Mouse (Mus musculus) forebrain, embryonic 12.5 days (tissue): Measurements from ENCODE around the gene Kdm6a. TPM values are rescaled to one million over a fixed set of nuclear protein-coding genes. Genes with fewer than 3 reads are reported as not detected.

ENCODE experiments used
- ATAC-seq: fragments of 200-750 bp; cut with Nextera tagmentation; 2 replicates; pipeline ENCODE4 v1.8.0; 2017; ENCODE audit warnings: moderate TSS enrichment; ENCODE audit not compliant: low FRiP score
- H3K27ac ChIP-seq: fragments of 300-500 bp; sonication (generic); 2 replicates; pipeline ENCODE4 v1.5.1; 2016; ENCODE audit warnings: mild to moderate bottlenecking
- H3K27me3 ChIP-seq: fragments of 300-500 bp; sonication (generic); 2 replicates; pipeline ENCODE4 v1.6.1; 2016; ENCODE audit warnings: mild to moderate bottlenecking
- H3K36me3 ChIP-seq: fragments of 300-500 bp; sonication (generic); replicated peaks from 2 replicates; pipeline ENCODE4 v1.6.1; 2016; ENCODE audit warnings: mild to moderate bottlenecking
- H3K4me1 ChIP-seq: fragments of 300-500 bp; sonication (generic); 2 replicates; pipeline ENCODE4 v1.6.1; 2016
- H3K4me2 ChIP-seq: fragments of 300-500 bp; sonication (generic); 2 replicates; pipeline ENCODE4 v1.6.1; 2016; ENCODE audit warnings: mild to moderate bottlenecking, moderate library complexity
- H3K4me3 ChIP-seq: fragments of 300-500 bp; sonication (generic); replicated peaks from 2 replicates; pipeline ENCODE4 v1.5.1; 2016; ENCODE audit warnings: mild to moderate bottlenecking
- H3K9ac ChIP-seq: fragments of 300-500 bp; sonication (generic); 2 replicates; pipeline ENCODE4 v1.6.1; 2016; ENCODE audit warnings: mild to moderate bottlenecking
- H3K9me3 ChIP-seq: fragments of 300-500 bp; sonication (generic); 2 replicates; pipeline ENCODE4 v1.6.1; 2016
- WGBS: fragments of 180-500 bp; shearing (Covaris S2); methylation state at CpG from one replicate; pipeline ENCODE4 v1.1.7; 2016; 5-methylcytosine and 5-hydroxymethylcytosine counted together
- polyA plus RNA-seq: library from polyadenylated mRNA; unstranded; fragments of >200 nt; fragmentation: Nextera tagmentation; extraction: Ambion mirVana; gene quantifications from 2 replicates; pipeline ENCODE4 v1.2.1, GENCODE M21; 2016

Kdm6a gene
- polyA plus RNA-seq = 32.4 and 35.0 TPM in 2 replicates

DNA sequence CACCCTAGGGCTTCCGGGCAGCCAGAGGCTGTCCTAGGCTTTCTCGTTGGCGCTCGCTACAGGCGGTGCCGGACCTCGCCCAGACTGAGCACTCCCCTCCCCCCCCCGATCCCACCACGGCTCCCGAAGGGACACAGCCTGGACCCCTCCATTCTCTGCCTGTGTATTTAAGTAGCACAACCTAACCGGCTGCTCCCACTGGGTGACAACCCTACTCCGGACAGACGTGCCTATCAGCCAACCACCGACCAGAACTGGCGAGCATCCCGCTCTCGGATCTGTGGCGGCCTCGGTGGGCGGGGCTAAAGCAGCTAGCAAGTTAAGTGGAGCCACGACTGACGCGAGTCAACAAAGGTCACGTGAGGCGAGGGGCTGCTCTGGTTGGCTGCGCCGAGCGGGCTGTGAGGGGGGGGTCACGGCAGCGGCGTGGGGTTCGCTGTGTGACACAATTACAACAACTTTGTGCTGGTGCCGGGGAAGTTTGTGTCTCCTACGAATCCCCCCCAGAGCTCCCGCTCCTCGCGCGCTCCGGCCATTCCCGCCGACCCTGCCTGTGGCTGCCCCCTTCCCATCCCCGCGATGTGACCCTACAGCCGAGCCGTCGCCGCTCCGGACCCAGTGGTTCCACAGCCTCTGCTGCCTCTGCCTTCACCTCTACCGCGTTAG, at the start of gene Kdm6a:
TSS of gene Kdm6a (plus strand) at position 384 of the 666 bp plus-strand sequence.
- H3K36me3 ChIP-seq = no peaks in the 10 kb centered on the region
- H3K9ac ChIP-seq = peak within 1 kb of the TSS; percentile 87
- WGBS = under 1% methylated on average over 34 of the region's 50 CpGs
- peak within 1 kb of the TSS; percentile 97 for H3K27ac ChIP-seq
- peak within 1 kb of the TSS; percentile 59 for H3K4me2 ChIP-seq
- H3K9me3 ChIP-seq = no peaks in the 10 kb centered on the region
- peak within 1 kb of the TSS; percentile 82 for H3K4me3 ChIP-seq
- H3K4me1 ChIP-seq = no peaks in the 10 kb centered on the region
- H3K27me3 ChIP-seq = no peaks in the 10 kb centered on the region
- peak; percentile 99 for ATAC-seq

DNA sequence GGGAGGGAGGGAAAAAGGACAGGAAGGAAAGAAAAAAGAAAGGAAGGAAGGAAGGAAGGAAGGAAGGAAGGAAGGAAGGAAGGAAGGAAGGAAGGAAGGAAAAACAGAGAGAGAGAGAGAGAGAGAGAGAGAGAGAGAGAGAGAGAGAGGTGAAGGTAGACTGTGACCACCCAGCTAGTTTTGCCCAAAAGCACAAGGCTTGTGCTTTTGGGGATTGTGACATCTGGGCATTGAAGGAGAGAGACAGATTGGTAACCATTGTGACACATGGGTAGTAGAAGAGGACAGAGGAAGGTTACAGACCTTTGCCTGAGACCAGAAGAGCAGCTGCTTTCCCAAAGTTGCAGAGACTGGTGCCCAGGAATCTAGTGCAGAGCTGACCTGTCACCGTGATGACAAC, 16.8 kb upstream of the Kdm6a start, which contains the start of gene Dusp21:
TSS of gene Dusp21 (plus strand) at position 301 of the 400 bp plus-strand sequence.
- WGBS = 90% methylated on average over 1 of the region's 1 CpGs
- Histone ChIP-seq H3K36me3 (no peaks in the 10 kb centered on the region), H3K27me3 (no peaks in the 10 kb centered on the region), H3K4me2 (no peak within 1 kb of the TSS), H3K9me3 (no peaks in the 10 kb centered on the region), H3K27ac (no peak within 1 kb of the TSS), H3K4me3 (no peak within 1 kb of the TSS), H3K9ac (no peak within 1 kb of the TSS), H3K4me1 (no peaks in the 10 kb centered on the region)
- ATAC-seq = no peak

DNA sequence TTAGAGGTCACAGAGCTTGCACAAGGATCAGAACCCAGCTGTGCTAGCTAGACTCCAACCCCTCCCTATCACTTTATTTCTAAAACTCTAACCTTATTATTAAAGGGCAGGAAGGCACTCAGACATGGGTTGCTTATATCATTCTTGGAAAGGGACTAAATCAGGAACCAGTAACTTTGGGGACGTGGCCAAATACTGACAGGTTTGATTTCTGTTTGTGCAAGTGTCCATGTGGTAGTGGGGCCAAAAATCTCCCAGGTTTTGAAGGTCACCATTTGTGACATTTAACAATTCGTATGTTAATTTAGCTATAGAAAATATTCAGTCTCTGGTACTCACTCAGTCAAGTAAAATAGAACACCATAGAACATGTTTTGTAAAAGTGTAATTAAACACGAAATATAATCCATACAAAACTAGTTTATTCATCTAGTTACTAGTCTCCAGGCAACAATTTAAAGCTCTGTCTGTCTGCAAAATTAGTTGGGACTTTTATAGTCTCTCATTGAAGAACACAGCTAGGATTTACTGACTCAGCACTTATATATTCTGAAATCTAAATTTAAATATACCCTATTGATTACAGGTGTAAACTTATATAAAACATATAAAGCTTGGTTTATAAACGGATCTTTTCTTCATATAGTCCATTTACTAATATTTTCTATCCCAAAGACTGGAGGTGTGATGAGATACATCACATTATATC, 1.5 kb upstream of the Kdm6a start:
- WGBS = 55% methylated on average over 4 of the region's 4 CpGs
- no peak for ATAC-seq
- Histone ChIP-seq H3K27me3 (no peaks in the 10 kb centered on the region), H3K4me1 (no peaks in the 10 kb centered on the region), H3K9me3 (no peaks in the 10 kb centered on the region), H3K9ac (no peak overlapping the region), H3K4me2 (no peak overlapping the region), H3K4me3 (no peak overlapping the region), H3K27ac (no peak overlapping the region), H3K36me3 (no peaks in the 10 kb centered on the region)

DNA sequence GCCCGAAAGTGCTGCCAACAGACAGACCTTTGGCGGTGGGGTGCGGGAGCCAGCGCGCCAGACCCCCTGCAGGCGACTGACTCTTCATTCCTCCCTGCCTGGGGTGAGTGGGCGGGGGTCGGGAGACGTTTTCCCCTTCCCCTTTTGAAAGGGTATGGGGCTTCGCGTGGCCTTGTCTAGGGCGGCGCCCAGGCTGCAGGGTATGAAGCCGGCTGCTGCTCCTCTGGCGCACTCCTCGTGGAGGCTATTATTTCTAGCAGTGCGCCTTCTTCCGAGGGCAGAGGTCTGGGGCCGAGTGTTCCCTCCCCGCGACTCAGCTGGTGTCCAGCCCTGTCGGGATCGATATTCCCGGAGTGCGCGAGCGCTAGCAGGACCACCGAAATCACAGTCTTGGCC, 581 bp upstream of the Kdm6a start:
- H3K4me1 ChIP-seq = no peaks in the 10 kb centered on the region
- peak overlapping the region; percentile 82 for H3K4me3 ChIP-seq
- H3K4me2 ChIP-seq = peak overlapping the region; percentile 59
- WGBS = under 1% methylated on average over 26 of the region's 28 CpGs
- no peaks in the 10 kb centered on the region for H3K9me3 ChIP-seq
- peak; percentile 74 for ATAC-seq
- H3K27ac ChIP-seq = peak overlapping the region; percentile 97
- no peaks in the 10 kb centered on the region for H3K27me3 ChIP-seq
- no peaks in the 10 kb centered on the region for H3K36me3 ChIP-seq
- peak overlapping the region; percentile 68 for H3K9ac ChIP-seq

GRCm38 (mm10) chrX:18162861-18163731, 721 bp downstream of the Kdm6a start:
- ATAC-seq = peak; percentile 36
- H3K4me1 ChIP-seq = no peaks in the 10 kb centered on the region
- peak overlapping the region; percentile 87 for H3K9ac ChIP-seq
- H3K27ac ChIP-seq = peak overlapping the region; percentile 97
- peak overlapping the region; percentile 82 for H3K4me3 ChIP-seq
- H3K36me3 ChIP-seq = no peaks in the 10 kb centered on the region
- peak overlapping the region; percentile 56 for H3K4me2 ChIP-seq
- no peaks in the 10 kb centered on the region for H3K27me3 ChIP-seq
- no peaks in the 10 kb centered on the region for H3K9me3 ChIP-seq
- under 1% methylated on average over 77 of the region's 95 CpGs for WGBS

GRCm38 (mm10) chrX:18163917-18164624, 1.7 kb downstream of the Kdm6a start:
- Histone ChIP-seq H3K27ac (peak overlapping the region; percentile 97), H3K9ac (peak overlapping the region; percentile 87), H3K9me3 (no peaks in the 10 kb centered on the region), H3K4me1 (no peaks in the 10 kb centered on the region), H3K4me2 (peak overlapping the region; percentile 56), H3K4me3 (peak overlapping the region; percentile 82), H3K36me3 (no peaks in the 10 kb centered on the region), H3K27me3 (no peaks in the 10 kb centered on the region)
- under 1% methylated on average over 10 of the region's 10 CpGs for WGBS
- ATAC-seq = no peak

DNA sequence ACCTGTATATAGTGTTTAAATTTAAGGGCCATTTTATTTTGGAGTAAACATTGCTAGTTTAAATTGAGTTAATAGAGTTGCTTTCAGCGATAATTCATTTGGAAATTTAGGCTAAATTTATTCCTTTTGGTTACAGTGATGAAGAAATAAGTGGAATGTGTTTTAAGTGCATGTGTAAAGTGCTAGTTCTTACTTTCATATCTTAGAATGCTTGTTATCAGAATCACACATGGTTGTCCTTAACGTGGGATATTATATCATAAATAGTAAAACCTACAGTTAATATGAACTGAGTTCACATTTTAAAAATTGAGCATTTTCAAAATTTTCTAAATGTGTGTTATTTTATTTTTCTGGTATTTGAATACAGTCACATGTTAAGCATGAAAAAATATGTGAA, 2.7 kb downstream of the Kdm6a start:
- H3K4me2 ChIP-seq = peak overlapping the region; percentile 19; the same call in 1 of the 2 replicates
- no peaks in the 10 kb centered on the region for H3K9me3 ChIP-seq
- peak overlapping the region; percentile 82; the same call in 1 of the 2 replicates for H3K4me3 ChIP-seq
- H3K36me3 ChIP-seq = no peaks in the 10 kb centered on the region
- no peaks in the 10 kb centered on the region for H3K27me3 ChIP-seq
- no peaks in the 10 kb centered on the region for H3K4me1 ChIP-seq
- no peak overlapping the region for H3K27ac ChIP-seq
- ATAC-seq = no peak
- no peak overlapping the region for H3K9ac ChIP-seq
- 91% methylated on average over 2 of the region's 2 CpGs for WGBS

- Histone ChIP-seq H3K4me2 (no peak overlapping the region), H3K36me3 (no peaks in the 10 kb centered on the region), H3K4me1 (no peaks in the 10 kb centered on the region), H3K27me3 (no peaks in the 10 kb centered on the region), H3K9ac (no peak overlapping the region), H3K4me3 (no peak overlapping the region), H3K27ac (no peak overlapping the region), H3K9me3 (no peaks in the 10 kb centered on the region)
- no peak for ATAC-seq
- 78% methylated on average over 3 of the region's 3 CpGs for WGBS
Observed at GRCm38 (mm10) chrX:18166961-18167360, 4.6 kb downstream of the Kdm6a start.

DNA sequence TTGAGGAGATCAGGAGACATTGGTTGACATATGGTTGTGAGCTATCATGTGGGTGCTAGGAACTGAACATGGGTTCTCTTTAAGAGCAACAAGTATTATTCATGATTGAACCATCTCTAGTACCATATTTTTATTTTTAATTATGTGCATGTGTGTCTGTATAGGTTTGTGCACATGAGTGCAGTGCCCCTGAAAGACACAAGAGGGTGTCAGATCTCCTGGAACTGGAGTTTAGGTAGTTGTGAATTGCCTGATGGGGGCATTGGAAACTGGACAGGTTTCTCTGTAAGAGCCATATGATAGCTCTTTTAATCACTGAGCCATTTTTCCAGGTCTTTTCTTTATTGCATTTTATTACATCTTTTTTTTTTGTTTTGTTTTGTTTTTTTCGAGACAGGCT, 6.6 kb downstream of the Kdm6a start:
- WGBS = 100% methylated on average over 1 of the region's 1 CpGs
- H3K4me3 ChIP-seq = no peak overlapping the region

GRCm38 (mm10) chrX:18174831-18175230, 12.5 kb downstream of the Kdm6a start:
- Histone ChIP-seq H3K36me3 (no peaks in the 10 kb centered on the region), H3K4me1 (no peaks in the 10 kb centered on the region), H3K9ac (no peak overlapping the region), H3K9me3 (no peaks in the 10 kb centered on the region), H3K4me2 (no peak overlapping the region), H3K27me3 (no peaks in the 10 kb centered on the region), H3K4me3 (no peak overlapping the region), H3K27ac (no peak overlapping the region)
- ATAC-seq = no peak
- 76% methylated on average over 4 of the region's 4 CpGs for WGBS

More for the DNA sequence above, 6.6 kb downstream of the Kdm6a start:
- H3K9ac ChIP-seq = no peak overlapping the region
- H3K36me3 ChIP-seq = no peaks in the 10 kb centered on the region
- no peaks in the 10 kb centered on the region for H3K9me3 ChIP-seq
- H3K27ac ChIP-seq = no peak overlapping the region
- no peak for ATAC-seq
- H3K4me1 ChIP-seq = no peaks in the 10 kb centered on the region
- no peak overlapping the region for H3K4me2 ChIP-seq
- H3K27me3 ChIP-seq = no peaks in the 10 kb centered on the region

- Histone ChIP-seq H3K27ac (no peak overlapping the region), H3K4me1 (no peaks in the 10 kb centered on the region), H3K36me3 (no peaks in the 10 kb centered on the region), H3K4me3 (no peak overlapping the region), H3K9me3 (no peaks in the 10 kb centered on the region), H3K27me3 (no peaks in the 10 kb centered on the region), H3K4me2 (no peak overlapping the region), H3K9ac (no peak overlapping the region)
- 82% methylated on average over 4 of the region's 4 CpGs for WGBS
- no peak for ATAC-seq
Observed at GRCm38 (mm10) chrX:18177803-18178202, 15.4 kb downstream of the Kdm6a start.
